Mouse (Mus musculus): ENCODE results near the gene Tent4b.

Gene Tent4b

DNA sequence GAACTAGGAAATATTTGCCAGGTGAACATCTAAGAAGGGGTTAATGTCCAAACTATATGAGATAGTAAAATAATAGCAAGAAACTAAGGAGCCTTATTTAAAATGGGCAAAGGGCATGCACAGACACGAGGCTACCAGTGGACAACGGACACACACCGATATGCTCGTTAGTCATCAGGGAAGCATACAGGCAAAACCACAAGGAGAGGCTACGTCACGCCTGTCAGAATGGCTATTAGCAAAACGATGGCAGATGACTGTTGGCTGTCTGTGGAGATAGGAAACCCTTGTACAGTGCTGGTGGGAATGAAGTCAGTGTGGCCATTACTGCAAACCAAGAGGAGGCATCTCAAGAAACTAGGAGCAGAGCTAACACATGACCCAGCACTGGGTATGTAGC lies 81.9 kb downstream of the Tent4b start:
- DNase-seq = no peak

DNA sequence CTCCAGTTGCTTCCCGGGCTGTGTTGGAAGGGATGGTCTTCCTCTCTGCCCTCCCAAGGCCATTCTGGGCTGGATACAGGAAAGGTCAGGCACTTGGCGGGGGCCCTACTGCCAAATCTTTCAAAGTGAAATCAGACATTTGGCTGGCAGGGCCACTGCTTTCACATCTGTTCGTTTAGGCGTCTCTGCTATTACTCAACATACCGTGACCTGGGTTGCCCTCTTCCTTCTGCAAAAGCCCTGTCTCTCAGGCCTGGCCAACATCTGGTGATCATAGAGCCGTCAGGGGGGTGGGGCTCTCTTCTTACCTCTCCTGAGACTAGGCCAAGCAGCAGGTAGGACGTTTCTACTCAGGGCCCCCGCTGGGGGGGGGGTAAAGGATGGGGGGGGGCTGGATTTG lies 83.7 kb downstream of the Tent4b start:
- DNase-seq = peak; percentile 80 to 86

DNA sequence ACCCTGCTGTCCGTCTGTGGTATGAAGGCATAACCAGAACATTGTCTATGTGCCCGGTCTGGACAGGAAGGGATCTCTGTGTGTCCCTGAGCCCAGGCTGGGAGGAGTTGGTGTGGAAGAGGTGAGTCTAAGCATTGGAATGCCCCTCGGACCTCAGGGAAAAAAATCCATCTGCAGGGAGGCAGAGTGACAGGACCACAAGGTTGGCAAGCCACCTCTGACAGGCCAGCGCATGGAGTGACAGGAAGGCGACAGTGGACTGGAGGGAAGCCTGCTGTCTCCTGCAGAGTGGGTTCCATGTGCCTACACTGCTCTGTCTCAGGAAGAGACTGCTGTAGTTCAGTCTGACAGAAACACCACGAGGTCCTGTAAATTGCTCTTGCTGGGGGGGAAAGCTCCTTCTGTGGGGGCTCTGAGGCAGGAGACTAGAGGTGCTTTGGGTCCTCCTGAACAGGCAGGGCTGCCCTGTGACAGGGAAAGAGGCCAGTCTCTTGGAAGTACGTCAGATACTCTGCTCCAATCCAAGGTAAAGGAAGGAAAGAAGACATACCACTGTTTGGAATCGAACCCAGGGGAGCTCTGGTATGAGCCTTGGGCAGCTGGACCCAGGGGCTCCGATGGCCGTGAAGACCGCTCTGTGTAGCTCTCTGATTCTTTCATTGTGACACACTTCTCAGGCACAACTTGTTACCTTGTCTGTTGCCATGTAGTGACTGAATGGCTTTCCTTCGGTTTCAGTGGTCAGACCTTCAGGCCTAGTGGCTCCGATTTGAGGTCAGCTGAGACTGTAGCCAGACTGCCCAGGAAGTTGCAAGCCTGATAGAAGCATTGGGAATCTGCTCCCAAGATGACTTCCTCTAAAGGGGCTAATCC lies 84.5 kb downstream of the Tent4b start:
- DNase-seq = no peak

DNA sequence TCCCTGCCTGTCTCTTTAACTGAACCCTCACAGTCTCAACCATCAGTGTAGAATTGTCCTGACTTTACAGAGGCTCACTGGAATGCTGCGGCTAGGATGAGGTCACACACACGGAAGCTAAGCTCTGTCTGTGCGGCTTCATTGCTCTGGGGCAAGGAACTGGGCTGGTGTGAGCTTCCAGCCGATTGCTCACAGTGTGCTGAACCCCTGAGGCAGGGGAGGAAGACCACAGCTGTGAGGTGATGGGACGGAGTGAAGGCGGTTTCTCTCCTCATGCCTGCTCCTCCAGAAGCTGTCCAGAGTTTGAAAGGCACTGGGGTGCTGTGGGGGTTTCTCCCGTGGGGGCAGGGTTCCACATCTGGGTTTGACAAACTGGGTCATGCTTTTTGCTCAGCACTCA lies 85.7 kb downstream of the Tent4b start:
- no peak for DNase-seq

DNA sequence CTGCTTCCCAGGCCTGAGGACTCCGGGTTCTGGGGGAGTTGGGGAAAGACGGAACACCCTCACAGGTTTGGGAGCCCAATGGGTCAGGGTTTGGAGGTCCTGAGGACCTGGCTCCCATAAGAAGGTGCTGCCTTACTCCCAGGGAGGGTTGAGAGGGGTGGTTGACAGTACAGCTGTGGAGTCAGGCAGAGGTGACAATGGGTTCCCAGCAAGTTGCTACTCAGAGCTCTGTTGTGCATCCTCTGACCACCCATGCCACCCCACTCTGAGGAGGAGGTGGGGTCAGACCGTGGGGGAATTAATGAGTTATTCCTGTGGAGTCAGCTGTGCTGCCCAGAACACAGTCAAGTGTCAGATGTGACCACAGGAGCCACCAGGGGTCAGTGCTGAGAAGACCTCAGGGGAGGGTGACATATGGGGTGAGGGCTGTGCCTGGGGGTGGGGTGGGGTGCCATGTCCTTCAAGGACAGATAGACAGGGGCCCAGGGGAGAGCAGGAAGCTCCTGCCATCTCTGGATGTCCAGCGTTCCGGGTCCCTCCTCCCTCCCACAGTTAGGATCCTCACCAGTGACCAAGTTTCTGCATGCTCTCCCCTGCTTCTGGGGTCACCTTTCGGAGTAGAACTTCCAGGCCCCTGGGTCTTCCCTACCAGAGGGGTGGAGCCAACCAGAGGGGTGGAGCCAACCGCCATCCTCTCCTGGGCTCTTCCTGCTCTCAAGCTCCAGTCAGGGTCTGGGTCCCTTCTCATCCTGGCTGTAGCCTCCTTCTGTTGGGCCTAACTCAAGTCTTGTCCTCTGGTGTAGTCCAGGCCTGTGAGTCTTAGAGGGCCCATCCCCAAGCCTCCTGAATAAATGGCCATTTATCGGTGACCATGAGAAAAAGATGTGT lies 86.7 kb downstream of the Tent4b start:
- no peak for DNase-seq

DNA sequence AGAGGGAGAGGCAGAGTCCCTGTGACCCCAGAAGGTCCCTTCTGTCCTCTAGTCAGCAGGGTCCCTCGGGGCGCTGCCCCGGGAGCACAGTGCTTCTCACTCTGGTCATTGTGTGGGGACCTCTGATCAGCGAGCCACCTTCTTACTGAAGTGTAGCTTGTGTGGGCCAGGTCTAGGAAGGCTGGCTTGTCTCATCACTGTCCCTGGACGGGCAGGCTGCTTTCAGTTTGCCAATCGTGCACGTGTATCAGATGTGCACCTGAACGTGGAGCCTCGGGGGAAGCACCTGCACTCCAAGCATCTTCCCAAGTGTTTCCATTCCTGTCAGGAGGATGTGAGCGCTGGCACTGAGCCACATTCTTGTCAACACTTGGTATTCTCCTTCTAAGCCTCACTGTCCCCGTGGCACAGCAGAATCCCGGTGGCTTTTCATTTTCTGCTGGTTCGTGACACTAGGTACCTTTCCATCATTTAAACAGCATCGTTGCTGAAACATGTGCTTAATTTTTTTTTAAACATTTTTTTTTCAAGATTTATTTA lies 87.5 kb downstream of the Tent4b start:
- DNase-seq = no peak

DNA sequence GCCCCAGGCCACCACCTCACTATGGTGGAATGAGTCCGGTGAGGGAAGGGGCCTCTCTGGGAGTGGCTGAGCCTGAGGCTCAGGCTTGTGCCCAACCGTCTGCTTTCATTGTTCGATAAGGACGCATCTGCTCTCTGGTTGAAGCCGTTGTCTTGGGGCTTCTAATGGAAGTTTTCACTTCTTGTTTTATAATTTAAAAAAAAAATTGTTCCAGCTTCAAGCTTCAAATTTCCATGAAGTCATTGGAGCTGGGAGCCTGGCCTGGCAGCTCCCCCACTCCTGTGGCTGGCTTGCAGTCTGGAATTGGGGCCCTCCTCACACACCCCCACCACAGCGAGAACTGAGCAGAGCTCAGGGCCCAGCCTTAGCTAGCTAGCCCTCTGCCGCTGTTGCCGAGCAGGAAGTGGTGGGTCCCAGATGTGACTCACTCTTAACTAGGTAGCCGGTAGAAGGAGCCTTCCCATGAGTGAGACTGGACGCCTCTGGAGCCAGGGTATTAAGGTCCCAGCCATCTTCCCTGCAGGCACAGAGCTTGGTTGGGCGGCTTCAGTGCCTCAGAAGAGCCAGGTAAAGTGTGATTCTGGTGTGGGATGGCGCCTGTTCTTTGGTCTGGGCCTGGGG lies 89.7 kb downstream of the Tent4b start:
- no peak for DNase-seq

DNA sequence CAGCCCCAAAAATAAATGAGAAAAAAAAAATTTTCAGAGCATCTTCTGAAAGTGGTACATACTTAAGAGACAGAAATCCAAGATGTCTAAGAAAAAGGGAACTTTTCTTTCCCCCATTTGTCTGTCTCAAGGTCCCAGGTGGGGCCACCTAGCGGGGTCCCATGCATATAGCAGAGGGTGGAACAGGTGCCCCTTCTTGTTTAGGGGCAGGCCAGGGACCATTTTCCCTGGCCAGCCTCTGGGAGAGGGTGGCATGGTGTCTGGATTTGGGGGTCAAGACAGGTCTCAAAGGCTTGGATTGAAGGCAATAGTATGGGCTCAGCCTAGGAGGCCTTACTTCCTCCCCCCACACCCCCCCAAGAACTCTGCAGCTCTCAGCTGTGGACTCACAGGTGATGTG lies 90.9 kb downstream of the Tent4b start:
- no peak for DNase-seq

DNA sequence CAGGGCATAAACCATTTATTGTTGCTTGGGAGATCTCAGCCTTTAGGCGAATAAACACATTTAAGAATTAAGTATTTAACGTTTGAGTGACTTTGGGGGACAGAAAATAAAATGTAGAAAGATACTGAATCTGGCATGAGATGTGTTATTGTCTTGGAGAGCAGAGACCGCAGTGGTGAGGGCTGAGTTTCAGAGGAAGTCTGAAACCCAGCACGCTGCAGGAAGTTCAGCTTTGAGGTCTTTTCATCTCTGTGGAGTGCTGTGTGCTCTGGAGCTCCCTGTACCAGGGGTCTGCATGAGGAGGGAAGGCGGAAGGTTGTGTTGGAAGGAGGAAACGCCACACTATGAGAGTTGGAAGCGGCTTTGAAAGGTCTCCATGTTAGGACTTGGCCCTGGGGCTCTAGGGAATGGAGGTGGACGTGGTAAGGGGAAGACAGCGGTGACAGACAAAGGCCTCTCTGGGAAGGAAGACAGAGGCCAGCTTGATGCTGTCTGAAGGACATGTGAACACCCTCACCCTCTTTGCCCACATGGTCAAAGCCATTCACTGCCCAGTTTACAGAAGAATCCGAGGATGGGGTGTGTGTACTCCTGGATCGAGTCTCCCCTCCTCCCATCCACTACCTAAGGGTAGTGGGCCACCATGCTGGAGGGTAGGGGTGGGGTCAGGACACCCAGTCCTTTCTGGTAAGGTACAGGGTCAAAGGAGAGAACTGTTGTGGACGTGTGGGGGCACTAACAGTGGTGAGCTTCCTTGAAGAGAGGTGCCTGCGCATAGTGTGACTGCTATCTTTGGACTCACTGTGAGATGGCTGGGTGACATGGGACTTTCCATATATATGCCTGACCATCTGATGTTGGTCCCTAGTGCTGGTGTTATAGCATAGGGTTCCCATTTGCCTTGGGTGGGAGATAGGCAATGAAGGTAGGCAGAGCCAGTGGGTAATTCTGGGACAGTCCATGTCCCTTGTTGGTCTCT lies 91.6 kb downstream of the Tent4b start:
- DNase-seq = no peak

DNA sequence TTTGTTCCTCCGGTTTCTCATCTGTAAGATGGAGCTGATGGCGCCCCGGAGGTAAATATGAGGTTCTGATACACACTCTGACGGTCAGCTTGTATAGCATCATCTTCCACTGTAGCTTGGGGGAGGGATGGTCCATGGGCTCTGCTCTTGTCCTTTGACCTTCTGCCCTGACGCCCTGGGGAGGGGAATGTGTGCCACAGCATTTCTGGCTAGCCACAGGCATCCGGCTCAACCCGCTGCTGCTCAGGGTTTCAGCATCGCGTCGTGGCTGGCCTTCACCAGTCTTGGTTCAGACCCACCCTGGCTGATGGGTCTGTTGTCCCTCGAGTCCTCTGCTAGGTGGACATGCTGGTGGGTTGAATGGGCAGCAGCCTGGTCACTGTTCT lies 92.3 kb downstream of the Tent4b start:
- DNase-seq = no peak

DNA sequence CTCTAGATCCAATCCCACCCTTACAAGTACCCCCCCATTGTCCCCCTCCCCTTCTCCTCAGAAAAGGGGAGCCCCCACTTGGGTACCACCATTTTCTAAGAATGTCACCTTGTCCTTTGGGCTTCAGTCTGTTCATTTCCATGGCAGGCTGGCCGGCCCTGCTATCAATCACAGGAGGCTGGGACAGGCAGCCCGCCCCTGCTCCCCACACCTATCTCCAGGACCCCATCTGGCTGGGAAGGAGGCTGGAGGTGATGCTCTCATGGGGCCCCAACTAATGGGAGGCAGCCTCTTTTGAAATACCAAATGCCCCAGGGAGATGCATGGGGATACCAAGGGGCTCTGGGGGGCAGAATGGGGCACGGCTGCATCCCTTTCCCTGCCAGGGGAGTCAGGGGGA lies 93.9 kb downstream of the Tent4b start:
- DNase-seq = no peak

DNA sequence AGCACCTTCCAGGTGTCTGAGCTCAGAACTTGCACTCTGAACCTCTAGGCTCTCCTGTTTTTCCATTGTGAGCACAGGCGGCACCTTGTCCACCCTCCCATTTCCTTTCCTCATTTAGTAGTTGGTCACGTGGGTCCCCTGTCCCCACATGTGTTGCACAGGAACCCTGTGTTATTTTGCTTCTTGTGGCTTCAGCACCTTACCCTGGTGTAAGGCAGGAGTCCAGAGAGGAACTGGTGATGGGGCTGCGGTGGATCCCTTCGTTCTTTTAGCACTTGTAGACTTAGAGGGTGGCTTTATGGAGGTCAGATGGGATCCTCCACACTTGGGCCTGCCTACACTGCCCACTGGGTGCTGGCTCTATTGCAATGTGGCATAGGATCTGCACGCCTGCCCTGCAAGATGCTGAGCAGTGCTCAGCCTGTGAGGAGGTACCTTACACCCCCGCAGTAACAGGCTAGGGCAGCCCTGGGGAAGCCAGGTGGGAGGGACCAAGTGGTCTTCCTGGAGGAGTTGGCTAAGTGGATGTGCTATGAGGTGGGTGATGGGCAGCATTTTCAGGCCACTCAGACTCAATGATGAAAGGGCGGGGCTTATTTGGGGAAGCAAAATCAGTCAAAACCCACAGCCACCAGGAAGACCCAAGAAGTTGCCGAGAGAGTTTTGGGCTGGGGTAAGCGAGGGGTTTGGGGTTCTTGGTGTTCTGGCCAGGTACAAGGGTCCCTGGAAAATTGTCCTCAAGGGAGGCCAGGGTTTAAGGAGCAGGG lies 94.8 kb downstream of the Tent4b start:
- peak; percentile 45 to 57 for DNase-seq

DNA sequence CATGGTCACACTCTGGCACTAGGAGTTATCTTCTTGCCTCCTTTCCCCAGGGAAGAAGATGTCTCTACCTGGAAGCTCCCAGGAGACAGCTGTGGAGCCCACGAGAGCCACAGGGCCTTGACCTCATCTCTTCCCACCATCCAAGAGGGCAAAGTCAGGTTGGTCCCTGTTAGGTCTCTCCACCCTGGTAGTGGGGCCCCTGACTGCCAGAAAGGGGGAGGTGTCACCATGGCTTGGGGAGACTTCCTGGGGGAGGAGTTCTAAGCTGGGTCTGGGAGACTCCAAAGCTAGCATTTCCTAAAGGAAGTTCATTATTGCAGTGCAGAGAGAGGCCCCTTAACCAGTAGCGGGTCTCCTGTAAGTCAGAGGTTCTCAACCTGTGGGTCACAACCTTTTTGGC lies 96.0 kb downstream of the Tent4b start:
- DNase-seq = no peak

DNA sequence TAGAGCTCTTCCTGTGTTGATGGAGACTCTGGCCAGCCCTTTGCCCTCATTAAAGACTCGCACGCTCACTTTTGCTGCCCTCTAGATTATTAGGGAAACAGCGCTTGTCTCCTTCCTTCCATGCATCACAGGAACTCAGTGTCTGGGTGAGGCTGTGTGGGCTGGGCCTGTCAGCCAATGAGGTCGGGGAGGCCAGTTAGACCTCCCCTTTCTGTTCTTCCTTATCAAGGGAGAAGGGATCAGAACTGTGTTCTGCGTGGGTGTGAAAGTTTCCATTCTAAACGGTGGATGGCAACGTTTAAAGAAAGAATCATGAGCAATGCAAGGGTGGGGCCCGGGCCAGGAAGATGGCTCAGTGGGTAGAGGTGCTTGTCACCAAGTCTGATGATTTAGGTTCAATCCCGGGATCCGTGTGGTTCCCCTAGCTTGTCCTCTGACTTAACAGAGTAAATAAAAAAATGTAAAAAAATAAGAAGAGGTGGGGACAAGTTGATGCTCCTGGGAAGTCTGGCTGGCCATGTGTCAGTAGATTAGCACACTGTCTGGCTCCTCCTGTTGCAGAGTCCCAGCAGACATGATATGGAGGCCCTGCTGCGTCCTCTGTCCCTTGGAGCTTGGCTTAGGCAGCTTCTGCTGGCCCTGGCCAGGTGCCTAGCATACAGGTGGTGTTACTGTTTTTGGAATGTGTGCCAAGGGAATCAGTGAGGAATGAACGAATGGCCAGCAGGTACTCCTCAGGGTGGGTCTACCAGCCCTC lies 99.1 kb downstream of the Tent4b start:
- DNase-seq = peak; percentile 62 to 69

DNA sequence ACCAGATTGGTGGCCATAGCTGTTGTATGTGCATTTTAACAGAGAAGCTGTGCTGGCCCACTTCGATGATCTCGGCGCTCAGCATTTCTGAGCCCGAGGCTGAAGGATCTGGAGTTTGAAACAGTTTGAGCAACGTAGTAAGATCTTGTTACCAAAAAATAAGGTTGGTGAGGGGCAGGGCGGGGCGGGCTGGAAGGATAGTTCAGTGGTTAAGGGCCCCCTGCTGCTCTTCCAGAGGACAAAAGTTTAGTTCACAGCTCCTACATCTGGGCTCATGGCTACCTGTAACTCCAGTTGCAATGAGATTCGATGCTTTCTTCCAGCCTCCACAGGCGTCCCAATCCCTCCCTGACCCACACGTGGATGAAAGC lies 99.7 kb downstream of the Tent4b start:
- DNase-seq = no peak

DNA sequence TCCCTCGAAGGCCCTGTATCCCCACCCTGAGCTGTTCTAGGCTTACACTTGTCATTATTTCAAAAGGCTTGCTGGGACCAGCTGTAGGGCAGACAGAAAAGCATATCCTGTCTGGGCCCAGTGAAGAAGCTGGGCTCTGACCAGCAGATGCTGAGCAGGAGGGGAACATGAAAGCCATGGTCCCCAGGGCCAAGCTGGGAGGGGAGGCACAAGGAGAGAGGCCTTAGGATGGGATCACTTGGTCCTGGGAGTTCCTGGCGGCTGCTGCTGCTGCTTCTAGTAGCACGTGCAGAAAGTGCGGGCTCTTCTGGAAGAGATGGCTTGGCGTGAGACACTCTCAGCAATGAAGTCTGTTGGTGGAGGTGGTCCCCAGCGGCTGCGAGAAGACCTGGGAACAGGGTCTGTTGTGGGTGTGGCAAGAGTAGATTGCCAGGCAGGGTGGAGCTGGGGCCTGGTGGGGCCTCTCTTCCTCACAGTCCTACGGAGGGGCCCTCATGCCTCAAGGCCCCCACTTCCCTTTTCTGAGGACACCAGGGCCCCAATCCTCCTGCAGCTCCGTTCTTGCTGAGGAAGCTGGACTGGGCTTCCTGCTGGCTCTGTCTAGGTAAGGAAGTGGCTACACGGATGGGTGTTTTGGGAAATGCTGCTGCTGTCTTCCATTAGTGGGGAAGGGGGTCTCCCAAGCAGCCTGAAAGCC lies 101.0 kb downstream of the Tent4b start:
- peak in 1 of 2 experiments; percentile 47 for DNase-seq

DNA sequence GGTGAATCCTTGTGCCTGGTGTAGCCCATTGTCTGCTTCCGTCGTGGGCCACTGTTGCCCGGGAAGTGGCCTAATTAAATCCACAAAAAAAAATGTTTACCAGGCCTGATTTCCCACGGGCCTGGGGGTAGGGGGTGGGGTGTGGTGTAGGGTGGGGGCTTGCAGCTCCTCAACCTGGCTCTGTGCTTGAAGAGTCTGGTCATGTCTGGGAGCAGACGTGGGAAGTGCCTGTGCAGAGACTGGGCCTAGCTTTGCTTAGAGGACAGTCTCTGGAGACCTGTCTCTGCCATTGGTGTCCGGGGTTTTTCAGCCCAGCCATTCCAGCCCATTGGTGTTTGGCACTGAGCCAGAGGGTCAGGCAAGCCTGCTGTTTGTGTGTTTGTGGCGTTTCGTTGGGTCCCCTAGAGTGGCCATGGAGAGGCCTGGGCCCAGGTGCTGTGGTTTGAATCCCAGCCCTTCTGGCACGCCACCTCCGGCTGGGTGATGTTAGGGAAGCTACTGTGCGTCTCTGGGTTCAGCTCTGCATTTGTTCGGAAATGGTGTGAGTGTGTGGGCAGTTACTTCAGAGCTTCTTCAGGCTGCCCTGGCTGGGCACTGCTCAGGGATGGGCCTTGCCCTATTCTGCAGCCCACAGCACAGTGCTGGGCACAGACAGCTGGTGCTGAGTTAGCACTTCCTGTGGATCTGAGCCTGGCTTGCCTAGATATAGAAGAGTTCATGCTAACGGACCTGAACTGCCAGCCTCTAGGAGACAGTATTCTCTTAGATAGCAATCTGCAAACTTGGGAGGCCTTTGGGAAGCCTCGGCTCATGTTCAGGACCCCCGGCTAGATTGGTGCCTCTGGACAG lies 102.8 kb downstream of the Tent4b start:
- no peak for DNase-seq

DNA sequence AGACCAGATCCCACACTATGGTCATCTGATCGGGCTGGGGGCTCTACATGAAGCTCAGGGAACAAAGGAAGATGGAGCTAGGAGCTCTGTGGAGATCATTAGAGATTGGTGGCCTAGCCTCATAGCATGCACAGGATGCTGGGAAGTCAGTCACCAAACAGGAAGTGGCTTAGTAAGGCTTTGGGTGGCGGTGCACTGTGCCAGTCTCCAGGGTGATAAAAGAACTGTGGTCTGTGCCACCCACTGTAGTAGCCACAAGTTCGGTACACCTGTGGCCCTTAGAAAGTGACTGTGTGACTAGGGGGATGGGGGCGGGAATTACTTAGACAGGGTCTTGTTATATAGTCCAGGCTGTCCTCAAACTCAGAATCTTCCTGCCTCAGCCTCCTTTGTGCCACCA lies 106.8 kb downstream of the Tent4b start:
- DNase-seq = no peak

DNA sequence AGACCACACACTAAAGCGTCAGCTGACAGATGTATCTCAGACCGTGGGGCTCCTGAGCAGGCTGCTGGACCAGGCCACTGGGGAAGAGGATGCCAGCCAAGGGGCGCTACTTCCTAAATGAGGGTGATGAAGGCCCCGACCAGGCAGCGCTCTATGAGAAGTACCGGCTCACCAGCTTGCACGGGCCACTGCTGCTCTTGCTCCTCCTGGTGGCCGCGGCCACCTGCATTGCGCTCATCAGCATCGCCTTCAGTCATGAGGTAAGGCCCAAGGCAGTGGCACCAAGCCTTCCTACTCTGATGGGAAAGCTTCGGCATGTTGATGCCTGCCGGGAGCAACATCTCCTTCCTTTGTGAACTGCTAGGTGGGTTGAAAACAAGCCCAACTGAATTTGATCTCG lies 107.5 kb downstream of the Tent4b start:
- peak in 1 of 2 experiments; percentile 46 for DNase-seq
